Mouse (Mus musculus) frontal cortex, adult 2 months (tissue): ENCODE measurements around the gene Morn1. TPM values are rescaled to one million over a fixed set of nuclear protein-coding genes. Genes with fewer than 3 reads are reported as not detected.
"Not testable (repeated sequence)": the region's sequence is repeated elsewhere in the genome, so short reads cannot be mapped to it uniquely, and the experiment has no call there.

ENCODE experiments used
- DNase-seq, 2 experiments: peaks; one replicate each; pipeline ENCODE4 v3.0.0; 2022; ENCODE audit warnings: low spot score in 1 of 2; ENCODE audit errors: extremely low spot score in 1 of 2
- polyA plus RNA-seq: library from polyadenylated mRNA; depleted of rRNA; stranded (reverse); fragments of >200 nt; gene quantifications from 2 replicates; pipeline ENCODE4 v1.2.3, GENCODE M21; 2012

The Morn1 gene
- polyA plus RNA-seq, 1 experiment = 18.6 TPM

DNA sequence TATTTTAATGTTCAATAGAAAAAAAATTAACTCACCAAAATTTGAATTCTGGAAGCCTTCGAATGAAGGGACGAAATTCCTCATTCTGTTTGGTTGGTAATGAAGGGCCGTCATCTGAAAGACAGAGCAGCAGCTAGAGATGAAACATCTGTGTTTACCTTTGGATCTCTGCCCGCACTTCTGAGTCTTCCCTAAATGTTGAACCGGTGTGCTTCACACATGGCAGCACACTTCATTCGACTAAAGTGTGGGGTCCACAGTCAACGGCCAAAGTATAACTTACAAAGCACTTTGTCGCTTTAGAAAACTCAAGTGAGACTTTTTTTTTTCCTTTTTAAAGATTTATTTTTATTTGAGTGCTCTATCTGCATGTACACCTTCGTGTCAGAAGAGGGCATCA is 9.7 kb upstream of the Morn1 start:
- DNase-seq = no peak

DNA sequence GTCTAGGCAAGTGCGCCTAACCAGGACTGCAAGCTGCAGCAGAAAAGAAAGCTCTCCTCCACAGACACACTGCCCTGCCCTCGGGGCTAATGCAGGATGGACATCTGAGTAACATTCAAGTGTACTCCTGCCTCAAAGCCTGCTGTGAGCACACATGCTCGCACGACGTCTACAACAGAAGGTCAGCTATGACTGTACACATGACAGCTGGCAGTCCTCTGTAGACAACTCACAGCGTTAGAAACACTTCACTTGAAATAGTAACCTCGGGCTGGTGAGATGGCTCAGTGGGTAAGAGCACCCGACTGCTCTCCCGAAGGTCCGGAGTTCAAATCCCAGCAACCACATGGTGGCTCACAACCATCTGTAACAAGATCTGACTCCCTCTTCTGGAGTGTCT is 7.6 kb upstream of the Morn1 start:
- DNase-seq = not testable (repeated sequence)

DNA sequence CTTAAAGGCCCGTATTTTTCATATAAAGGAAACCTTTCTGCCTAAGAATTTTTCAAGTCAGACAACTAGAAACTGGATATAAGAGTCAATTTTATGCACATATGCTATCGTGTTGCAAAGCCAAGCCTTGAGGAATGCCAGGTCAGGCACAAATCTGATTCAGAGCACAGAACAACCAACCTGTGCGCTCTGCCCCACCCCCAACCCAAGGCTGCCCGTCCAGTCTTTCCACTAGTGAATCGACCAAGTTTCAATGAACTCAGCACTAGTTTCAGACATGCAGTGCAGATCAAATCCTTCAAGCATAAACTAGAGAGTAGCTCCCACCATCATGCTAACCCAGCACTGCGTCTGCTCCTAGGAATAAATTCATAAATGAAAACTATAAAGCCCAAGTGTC is 6.7 kb upstream of the Morn1 start:
- no peak for DNase-seq

DNA sequence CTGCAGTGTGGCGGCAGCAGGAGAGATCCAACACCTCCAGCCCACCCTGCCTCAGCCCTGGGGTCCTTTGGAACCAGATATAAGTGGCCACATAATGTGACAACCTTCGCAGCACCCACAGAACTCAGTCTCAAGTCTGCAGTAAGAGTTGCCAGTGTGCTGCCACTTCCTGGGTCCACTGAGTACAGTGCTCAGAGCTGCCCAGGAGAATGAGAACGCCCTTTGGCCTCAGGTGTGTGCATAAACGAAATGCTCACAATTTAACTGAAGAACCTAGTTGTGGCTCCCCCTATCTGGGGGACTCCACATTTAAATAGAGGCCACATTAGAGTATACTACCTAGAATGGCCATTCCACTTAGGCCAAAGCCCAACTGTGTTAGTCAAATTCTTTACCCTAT is 2.8 kb upstream of the Morn1 start:
- no peak for DNase-seq

DNA sequence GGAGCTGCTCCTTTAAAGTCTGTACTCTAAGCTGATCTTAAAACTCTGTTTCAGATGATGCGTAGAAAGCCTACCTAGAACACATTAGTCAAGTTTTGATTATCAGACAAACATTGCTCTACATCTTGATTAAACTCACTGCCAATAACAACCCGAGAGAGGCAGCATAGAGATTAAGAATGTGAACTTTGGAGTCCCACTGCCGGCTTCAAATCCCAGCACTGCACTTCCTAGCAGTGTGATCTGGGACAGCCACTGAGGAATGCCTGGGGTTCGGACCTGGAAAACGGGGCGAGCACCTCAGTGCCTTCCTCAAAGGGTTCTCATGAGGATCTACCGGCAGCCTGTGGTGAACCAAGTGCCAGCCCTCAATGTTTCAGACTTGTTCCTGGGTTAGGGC is 2.0 kb upstream of the Morn1 start:
- DNase-seq = no peak

DNA sequence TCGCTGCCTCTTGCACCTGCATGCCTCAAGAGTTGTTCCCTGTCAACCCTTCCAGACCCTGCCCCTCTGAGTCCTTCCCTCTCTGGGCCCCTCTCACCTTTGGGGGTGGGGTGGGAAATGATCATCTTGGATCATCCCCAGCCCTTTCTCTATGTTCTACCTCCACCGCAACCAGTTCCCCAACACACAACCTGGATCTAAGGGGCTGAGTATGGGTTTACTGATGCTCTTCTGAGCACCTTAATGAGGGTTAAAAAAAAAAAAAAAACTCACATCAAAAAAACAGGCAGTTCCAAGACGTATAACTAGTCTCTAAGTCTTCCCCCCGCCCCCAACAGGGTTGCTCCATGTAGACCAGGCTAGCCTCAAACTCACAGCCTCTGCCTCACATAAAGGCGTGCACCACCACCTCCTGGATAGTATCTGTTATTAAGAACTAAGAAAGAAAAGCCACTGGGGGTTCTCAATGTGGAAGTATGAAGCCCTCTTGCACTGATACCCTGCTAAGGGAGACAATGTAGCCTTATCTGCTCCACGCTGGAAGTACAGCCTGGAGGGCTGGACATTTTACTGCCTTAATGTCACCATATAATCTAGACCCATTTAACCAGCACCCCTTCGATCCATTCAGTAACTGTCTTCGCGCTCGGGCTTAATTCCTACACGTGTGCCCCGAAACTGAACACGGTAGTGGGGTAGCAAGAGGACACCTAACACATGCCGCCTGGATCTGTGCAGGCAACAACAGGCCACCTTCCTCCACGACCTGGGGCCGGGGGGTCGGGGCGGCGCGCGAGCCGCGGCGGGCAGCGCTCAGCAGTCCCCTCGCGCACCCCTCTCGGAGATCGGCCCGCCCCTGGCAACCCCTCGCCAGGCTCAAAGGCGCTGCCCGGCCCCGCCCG is 920 bp upstream of the Morn1 start:
- DNase-seq = no peak

DNA sequence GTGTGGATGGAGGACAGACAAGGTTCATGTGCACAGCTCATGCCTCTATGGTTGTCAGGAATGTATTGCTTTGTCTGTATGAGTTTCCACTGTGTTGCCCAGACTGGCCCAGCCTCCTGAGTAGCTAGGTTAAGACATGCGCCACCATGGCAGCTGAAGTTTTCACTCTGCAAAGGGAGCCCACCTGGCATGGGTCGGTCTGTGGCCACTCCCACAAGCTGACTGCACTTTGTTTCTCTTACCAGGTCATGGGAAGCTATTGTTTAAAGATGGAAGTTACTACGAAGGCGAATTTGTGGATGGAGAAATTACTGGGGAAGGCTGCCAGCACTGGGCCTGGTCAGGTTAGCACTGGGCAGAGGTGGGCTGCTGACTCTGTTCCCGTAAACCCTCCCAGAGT is 2.9 kb downstream of the Morn1 start:
- no peak for DNase-seq

DNA sequence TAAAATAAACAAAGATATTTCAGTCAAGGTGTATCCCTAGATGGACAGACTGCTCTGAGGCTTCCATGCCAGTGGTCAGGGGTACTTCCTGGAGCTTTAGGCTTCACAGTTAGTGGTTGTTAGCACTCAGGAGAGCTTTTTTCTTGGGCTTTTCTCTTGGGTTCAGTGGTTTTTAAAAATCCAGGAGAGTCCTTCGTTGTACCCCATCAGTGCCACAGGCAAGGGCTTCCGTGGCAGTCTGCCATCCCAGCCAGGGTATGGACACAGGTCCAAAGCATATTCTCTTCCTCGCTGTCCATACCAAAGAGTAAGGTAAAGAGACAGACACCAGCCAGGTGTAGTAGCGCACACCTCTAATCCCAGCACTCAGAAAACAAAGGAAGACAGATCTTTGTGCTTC is 3.8 kb downstream of the Morn1 start:
- no peak for DNase-seq

DNA sequence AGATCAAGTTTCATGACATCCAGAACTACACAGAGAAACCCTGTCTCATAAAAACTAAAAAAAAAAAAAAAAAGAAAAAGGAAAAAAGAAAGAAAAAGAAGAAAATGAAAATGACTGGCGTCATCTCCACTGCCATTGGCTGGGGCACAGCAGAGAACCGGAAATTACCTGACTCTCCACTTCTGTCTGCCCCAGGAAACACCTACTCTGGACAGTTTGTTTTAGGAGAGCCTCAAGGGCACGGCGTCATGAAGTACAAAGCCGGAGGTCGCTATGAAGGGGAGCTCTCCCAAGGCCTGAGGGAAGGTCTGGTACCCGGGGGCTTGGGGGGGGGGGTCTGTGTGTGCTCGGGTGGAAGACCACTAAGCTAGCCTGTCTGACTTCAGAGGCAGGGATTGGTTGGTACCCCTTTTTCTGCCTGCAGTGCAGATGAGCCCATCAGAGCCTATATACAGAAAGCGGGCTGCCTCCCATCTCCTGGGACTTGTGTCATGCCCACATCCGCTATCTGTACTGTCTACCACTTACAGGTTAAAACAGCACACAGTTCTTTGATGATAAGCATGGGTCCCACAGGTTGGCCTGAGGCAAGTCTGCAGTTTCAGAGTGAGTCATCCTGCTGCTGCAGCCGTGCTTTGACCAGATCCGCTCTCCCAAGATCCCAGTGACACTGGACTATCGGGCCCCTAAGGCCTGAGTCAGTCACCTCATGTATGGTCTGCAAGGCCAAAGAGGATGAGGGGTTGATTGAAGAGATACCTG is 4.5 kb downstream of the Morn1 start:
- no peak for DNase-seq

DNA sequence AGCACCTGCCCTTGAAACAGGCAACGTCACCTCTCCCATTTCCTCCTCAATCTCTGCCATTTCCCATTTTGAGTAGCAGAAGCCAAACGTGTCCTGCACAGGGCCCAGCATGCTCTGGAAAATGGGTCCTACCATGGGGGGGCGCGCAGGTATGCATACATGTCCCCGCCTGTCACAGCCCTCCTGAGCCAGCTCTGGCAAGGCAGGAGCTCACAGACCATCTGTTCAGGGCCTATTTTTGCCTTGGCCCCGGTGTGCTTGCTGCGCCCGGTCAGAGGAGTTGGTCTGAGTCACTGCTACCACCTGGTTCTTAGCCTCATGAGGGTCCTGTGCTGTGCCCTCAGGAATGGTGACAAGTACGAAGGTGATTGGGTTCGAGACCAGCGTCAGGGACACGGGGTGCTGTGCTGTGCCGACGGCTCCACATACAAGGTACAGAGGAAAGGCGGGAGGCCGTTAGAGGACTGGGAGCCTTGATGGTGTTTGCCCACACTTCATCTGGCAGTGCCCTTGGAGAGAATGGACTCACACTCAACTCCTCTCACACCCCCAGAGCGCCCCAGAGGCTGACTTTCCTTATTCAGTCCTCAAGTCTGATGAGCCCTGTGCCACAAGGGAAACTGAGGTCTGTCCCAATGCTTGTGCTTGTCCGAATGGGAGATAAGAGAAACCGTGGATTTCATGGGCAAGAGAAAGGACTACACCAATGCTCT is 6.5 kb downstream of the Morn1 start:
- no peak for DNase-seq

DNA sequence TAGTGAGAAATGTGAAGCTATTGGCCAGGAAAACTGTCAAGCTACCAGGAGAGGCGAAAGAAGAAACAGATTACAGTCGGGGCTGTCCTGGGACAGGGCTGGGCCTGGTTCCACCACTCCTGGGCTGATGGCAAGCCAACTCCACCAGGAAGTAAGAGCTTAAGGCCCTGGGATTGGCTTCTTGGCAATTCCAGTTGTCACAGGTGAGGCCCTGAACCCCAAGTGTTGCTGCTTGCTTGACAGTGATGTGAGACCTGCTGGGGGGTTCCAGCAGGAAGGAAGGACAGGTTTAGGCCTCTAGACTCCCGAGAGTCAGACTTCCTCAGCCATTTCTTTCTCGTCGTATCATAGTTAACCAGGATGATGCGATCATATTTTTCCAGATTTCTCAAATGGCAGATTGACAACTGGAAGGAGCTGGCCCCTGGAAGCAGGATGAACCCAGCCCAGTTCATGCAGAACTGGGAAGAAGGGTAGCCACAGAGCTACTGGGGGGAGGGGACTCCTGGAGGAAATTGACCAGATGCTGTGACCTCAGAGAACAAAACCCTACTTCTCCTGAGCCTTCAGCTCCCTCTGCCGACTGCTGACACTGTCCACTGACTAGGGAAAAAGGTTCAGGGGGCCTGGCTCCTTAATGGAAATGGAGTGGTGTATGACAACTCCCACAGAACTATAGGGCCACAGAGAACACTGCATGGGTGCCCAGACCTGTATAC is 7.2 kb downstream of the Morn1 start:
- DNase-seq = no peak

DNA sequence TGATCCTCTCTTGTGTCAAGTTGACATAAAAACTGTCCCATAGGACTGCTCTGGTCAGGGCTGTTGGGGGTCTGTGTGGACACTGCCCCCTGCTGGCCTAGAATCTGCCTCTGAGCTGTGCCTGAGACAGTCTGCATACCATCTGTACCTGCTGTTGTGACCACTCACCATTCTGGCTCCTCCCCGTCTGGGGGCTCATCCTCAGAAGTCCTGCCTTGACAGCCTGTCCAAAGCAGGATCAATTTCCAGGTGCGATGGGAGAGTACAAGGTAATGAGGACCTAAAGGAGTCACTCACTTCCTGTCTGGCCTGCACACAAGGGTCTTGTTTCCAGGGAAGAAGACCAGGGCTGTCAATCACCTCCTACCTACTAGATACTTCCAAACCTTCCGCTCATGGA is 8.2 kb downstream of the Morn1 start:
- peak in 1 of 2 experiments; percentile 42 for DNase-seq

DNA sequence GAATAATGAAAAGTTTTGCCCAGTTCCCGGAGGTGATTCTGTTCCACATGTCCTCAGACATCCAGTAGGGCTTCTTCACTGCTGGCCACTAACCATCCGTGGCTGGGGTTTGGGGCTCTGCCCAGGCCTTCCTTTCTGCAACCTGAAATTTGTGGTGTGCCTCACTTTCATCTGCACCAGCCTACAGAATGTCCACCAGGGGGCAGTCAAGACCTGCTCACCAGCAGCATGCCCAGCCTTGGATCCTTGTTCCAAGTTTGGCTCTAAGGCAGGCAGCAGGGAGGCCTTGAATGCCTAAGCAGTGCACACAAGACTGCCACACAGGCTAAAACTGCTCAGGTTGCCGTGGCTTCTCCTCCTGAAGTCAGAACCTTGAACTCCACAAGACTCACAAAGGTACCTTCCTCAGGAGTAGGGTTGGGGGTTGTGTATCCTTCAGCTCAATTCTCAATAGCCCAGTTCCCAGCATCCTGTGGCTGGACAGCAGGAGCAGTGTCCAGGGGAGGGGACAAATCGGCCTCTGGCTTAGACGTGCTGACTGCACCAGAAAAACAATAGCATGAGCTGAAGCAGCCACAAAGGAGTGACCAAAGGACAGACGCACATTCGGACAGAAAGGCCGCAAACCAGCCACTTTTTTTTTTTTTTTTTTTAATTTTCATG is 9.0 kb downstream of the Morn1 start:
- DNase-seq = peak; percentile 75 to 95

DNA sequence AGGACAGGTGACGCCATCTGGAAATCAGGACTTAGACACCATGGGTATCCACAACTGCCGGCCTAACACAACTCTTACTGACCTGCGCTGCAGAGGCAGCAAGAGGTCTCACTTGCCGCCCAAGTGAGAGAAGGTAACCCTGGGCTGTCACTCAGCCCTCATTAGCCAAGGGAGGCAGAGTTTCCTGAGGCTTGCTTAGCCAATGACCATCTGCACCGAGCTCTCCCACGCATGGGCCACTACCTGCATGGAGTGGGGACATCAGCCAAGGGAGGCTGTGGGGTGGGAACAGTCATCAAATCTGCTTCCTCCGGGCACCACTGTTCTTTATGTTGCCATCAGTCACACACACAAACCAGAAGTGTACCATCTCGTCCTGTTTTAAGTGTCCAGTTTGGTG is 9.6 kb downstream of the Morn1 start:
- no peak for DNase-seq

DNA sequence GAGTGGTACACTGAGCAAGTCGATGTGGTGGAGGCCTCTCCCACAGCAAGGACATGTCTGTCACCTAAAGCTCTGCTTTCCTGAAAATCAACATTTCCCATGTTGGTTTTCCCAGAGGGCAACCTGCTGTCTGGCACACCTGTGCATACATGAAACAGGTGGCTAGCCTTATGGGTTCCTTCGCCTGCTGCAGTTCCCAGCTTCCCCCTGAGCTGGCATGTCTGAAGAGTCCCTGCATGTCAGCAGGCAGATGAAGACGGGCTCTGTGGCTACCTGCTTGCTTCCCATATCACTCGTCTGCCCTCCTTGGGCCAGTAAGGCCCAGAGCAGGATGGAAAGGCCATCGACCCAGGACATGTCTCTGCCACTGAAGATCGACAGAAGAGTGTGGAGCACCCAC is 11.1 kb downstream of the Morn1 start:
- no peak for DNase-seq

DNA sequence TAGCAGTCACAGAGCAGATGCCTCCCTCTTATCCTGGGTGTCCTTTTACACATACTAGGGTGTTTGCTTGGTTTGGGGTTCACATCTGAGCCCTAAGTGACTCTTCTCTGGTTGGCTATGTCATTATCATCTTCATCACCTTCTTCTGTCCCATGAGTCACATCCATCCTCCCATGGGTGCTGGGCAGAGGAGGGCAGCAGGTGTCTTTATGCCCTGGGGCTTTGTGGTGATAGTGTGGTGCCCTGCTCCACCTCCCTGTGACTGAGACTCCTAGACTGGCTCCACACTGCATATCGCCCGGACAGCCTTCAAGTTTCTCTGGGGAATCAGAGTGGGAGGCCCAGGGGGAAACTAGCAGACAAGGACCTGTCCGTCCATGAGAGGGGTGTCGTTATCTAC is 12.2 kb downstream of the Morn1 start:
- DNase-seq = no peak

DNA sequence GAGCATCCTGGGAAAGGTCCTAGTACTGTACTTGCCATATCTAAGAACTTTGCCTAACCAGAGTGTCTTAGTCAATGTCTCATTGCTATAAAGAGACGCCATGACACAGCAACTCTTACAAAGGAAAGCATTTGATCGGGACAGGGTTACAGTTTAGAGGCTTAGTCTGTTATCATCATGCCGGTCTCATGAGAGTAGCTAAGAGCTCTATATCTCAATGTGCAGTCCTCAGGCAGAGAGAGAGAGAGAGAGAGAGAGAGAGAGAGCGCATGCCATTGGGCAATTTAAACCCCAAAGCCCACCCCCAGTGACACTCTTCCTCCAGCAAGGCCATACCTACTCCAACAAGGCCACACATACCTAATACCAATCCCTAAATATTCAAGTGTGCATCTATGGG is 21.5 kb downstream of the Morn1 start:
- no peak for DNase-seq

DNA sequence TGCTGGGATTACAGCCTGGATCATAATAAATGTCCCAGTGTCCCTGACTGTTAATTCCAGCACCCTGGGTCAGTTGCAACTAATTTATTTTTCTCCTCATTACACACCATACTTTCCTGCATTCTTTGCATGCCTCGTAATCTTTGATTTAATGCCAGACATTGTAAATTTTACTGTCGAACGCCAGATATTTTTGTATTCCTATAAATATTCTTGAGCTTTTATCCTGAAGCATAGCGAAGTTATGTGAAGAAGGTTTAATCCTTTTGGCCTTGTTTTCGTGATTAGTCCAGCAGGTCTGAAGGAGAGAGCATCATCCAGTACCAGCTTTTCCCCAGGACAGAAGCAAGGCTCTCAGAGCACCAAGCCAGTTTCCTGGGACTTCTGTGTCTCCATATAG is 23.1 kb downstream of the Morn1 start:
- no peak for DNase-seq

DNA sequence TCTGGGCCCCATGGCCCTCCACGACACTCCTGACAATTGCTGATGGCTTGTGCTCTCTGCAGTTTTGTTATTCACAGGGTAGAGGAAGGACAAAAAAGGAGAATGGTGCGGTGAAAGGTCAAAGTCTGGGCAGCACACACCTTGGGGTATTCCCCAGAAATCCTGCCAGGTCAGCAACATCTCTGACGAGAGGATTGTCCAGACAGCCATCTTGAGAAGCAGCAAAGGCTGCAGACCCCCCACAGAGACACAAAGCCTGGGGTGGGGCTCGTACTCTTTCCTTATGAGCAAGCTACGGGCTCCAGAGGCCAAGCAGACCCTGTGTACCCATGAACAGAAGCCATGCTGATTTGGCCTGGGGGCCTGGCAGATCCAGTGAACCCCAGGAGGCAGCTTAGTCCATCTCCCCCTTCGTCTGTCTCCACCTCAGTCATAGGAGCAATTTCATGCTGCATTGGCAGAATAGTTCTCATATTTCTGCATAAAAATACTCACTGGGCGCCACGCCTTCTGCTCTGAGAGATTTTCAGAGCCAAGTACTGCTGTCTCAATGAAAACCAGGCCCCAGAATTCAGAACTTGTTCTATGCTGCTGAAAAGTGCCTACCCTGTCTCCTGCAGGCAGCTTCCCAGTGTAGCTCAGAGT is 27.5 kb downstream of the Morn1 start:
- peak in 1 of 2 experiments; percentile 36 for DNase-seq

DNA sequence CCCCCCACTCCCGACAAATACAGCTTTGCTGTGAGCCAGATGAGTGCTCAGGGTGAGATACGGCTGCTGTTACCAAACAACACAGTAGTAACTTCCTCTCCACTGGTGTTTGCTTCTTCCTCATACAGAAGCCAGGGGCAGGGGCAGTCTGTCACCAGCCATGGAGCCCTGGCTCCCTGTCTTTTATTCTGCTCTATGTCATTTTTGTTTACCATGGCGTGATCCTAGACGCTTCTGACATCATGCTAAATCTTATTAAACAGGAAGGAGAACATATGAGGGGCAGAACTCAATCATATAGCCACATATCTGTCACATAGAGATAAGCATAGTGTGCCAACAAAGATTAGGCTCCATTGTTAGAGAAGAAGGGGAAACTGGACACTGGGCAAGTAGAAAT is 30.2 kb downstream of the Morn1 start:
- DNase-seq = no peak
